Comparison of ENCODE assay signal across 12 mouse cellular contexts in the genomic region with DNA sequence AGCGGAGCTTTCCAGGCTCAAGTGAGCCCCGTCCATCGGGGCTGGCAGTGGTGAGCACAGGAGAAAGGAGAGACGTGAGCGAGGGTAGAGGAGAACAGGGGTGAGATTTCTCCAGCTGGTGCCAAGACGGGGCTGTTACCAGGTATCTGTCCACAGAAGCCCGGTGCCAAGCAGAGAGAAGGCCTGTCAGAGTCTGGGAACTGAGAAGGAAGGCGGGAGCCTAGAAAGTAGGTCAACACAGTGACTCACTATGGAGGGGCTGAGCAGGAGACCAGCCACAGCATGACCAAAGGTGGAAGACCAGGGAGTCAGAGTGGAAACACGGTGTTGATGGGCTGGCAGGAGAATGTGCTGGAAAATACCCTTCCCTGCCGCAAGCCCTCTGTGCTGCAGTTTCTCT.
DNase-seq lines count a peak whose midpoint lies in the region; ATAC-seq lines count a peak whose summit lies in the region.
"Had no signal": no experiment of that assay in that cellular context is flagged by ENCODE, and none has a peak within 500 bp of the region (broad histone marks: within the 10 kb centered on the region; RNA-seq: fewer than 3 reads in every experiment).

No protein-coding gene starts in this region.

- H3K9ac ChIP-seq in limb, embryonic 13.5 days: no peak overlapping the region
- no peak overlapping the region for H3K9ac ChIP-seq in limb, embryonic 15.5 days
- no peak overlapping the region for H3K9ac ChIP-seq in kidney, embryonic 15.5 days
- H3K9ac ChIP-seq: forebrain, postnatal 0 days had no signal

- no peak overlapping the region for H3K4me3 ChIP-seq in limb, embryonic 13.5 days
- H3K4me3 ChIP-seq in limb, embryonic 10.5 days: no peak overlapping the region
- no peak overlapping the region for H3K4me3 ChIP-seq in limb, embryonic 15.5 days
- H3K4me3 ChIP-seq in kidney, embryonic 15.5 days (replicated peaks): no peak overlapping the region

- no peaks in the 10 kb centered on the region for H3K36me3 ChIP-seq in limb, embryonic 13.5 days
- H3K36me3 ChIP-seq in limb, embryonic 10.5 days: no peaks in the 10 kb centered on the region
- no peaks in the 10 kb centered on the region for H3K36me3 ChIP-seq in limb, embryonic 15.5 days
- H3K36me3 ChIP-seq in kidney, embryonic 15.5 days: no peaks in the 10 kb centered on the region

- peak; percentile 32 for DNase-seq in adrenal gland, adult 2 months
- DNase-seq in adrenal gland, adult 8-10 months: no peak
- DNase-seq in limb, embryonic 10.5 days (ENCODE audit: low spot score): no peak
- peak; percentile 18 to 48 for DNase-seq in gastrocnemius, adult 8-10 months (ENCODE audit: low spot score in 2 of 2)
- DNase-seq in thymus, postnatal 14 days: no peak
- DNase-seq: forebrain, postnatal 0 days; kidney, postnatal 14 days had no signal

- WGBS in limb, embryonic 13.5 days: 79% methylated on average over 10 of the region's 10 CpGs
- 87% methylated on average over 10 of the region's 10 CpGs for WGBS in limb, embryonic 10.5 days
- 68% methylated on average over 10 of the region's 10 CpGs for WGBS in limb, embryonic 15.5 days
- 84% methylated on average over 10 of the region's 10 CpGs for WGBS in kidney, embryonic 15.5 days

- no peaks in the 10 kb centered on the region for H3K9me3 ChIP-seq in limb, embryonic 13.5 days
- H3K9me3 ChIP-seq in limb, embryonic 10.5 days (replicated peaks): no peaks in the 10 kb centered on the region
- H3K9me3 ChIP-seq in limb, embryonic 15.5 days: no peaks in the 10 kb centered on the region
- H3K9me3 ChIP-seq in kidney, embryonic 15.5 days (replicated peaks): 0 out of 2 replicates have a peak, but pooled peaks cover 3% of the 10 kb centered on the region

- no peaks in the 10 kb centered on the region for H3K27me3 ChIP-seq in limb, embryonic 13.5 days
- H3K27me3 ChIP-seq in limb, embryonic 10.5 days (ENCODE audit: low read depth, poor library complexity, severe bottlenecking): no peaks in the 10 kb centered on the region
- no peaks in the 10 kb centered on the region for H3K27me3 ChIP-seq in limb, embryonic 15.5 days
- no peaks in the 10 kb centered on the region for H3K27me3 ChIP-seq in kidney, embryonic 15.5 days

- H3K27ac ChIP-seq in limb, embryonic 13.5 days: no peak overlapping the region
- H3K27ac ChIP-seq in limb, embryonic 10.5 days: no peak overlapping the region
- H3K27ac ChIP-seq in limb, embryonic 15.5 days: 0 out of 2 replicates have a peak overlapping the region, but pooled peaks have one; percentile 11
- no peak overlapping the region for H3K27ac ChIP-seq in kidney, embryonic 15.5 days
- H3K27ac ChIP-seq: hindbrain, postnatal 0 days had no signal

- H3K4me1 ChIP-seq in limb, embryonic 13.5 days: 0 out of 2 replicates have a peak, but pooled peaks cover 5% of the 10 kb centered on the region
- H3K4me1 ChIP-seq in limb, embryonic 10.5 days: no peaks in the 10 kb centered on the region
- peaks cover 5% of the 10 kb centered on the region; the same call in 1 of the 2 replicates for H3K4me1 ChIP-seq in limb, embryonic 15.5 days
- H3K4me1 ChIP-seq in kidney, embryonic 15.5 days: peaks cover 6% of the 10 kb centered on the region; the same call in 1 of the 2 replicates

- H3K4me2 ChIP-seq in limb, embryonic 13.5 days (replicated peaks): no peak overlapping the region
- no peak overlapping the region for H3K4me2 ChIP-seq in limb, embryonic 15.5 days
- H3K4me2 ChIP-seq in kidney, embryonic 15.5 days: no peak overlapping the region

- 0 out of 2 replicates have a peak, but pooled peaks have one; percentile 18 for ATAC-seq in limb, embryonic 13.5 days (ENCODE audit: low FRiP score, low read depth)
- ATAC-seq in limb, embryonic 15.5 days (ENCODE audit: insufficient number of reproducible peaks, low FRiP score, low TSS enrichment, low read depth): no peak
- ATAC-seq in kidney, embryonic 15.5 days (replicated peaks; ENCODE audit: low FRiP score): no peak
- ATAC-seq: forebrain, postnatal 0 days; hindbrain, postnatal 0 days; midbrain, embryonic 16.5 days had no signal

Comparison
In these comparisons a context has a peak if more than half of its experiments do, and no peak if none do; other contexts are left out.
1. DNase-seq: peak in adrenal gland, adult 2 months (single experiment) and gastrocnemius, adult 8-10 months (2 of 2); none in adrenal gland, adult 8-10 months (single experiment), limb, embryonic 10.5 days (single experiment) and thymus, postnatal 14 days (single experiment).